Mouse (Mus musculus) bone marrow macrophage, adult 2 months (primary cell): ENCODE measurements around the gene Slc15a1.

Source experiments
- CTCF ChIP-seq: IDR thresholded peaks from 2 replicates; pipeline ENCODE4 v1.5.1; 2012; ENCODE audit warnings: low read depth, mild to moderate bottlenecking, low read length, moderate library complexity
- POLR2A ChIP-seq: IDR thresholded peaks from 2 replicates; pipeline ENCODE4 v1.6.1; 2012; ENCODE audit warnings: mild to moderate bottlenecking, low read depth, low read length, borderline replicate concordance

DNA sequence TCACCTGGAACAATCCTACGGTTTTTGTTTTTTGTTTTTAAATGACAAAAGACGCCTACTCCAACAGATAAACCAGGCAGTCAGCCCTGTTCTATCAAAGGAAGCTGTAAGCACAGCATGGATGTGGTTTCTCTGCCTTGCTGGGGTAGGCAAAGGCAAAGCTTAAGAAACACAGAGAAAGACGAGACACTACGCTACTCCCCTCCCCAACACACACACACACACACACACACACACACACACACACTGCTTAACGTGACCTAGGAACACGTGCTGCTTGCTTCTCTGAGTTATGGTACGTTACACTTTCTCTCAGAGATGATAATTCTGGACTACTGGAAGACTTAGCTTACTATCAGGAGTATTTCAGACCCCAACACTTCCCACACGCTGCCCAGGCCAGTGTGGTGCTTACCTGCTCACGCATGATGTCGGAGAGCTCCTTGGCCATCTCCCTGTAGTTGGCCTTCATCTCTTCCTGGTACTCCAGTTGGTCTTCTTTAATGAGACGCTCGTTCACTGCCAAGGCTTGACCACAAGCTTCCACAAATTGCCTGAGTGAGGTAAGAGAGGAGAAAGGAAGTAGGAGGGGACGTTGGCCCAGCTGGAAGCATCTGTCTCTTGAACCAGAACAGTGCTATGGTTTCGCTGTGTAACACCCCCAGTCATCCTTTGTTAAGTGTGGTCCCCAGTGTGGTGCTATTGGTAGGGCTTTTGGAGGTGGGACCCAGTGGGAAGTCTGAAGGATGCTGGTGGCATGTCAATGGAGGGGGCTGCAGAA is 40.7 kb upstream of the Slc15a1 start:
- TF ChIP-seq CTCF = no peak
- no peak for TF ChIP-seq POLR2A
